Mouse (Mus musculus) MEL (cell line): Measurements from ENCODE around the gene Exoc5. TPM values are rescaled to one million over a fixed set of nuclear protein-coding genes. Genes with fewer than 3 reads are reported as not detected.
A peak's percentile ranks its signal among the peaks of the same experiment; 100 is the strongest.

Source experiments
- DNase-seq: peaks from one replicate; pipeline ENCODE4 v3.0.0; 2011; ENCODE audit warnings: low read depth, low spot score
- H3K27ac ChIP-seq: 2 replicates; pipeline ENCODE4 v1.5.1; 2012; ENCODE audit warnings: low read depth, mild to moderate bottlenecking, control low read depth, low read length, moderate library complexity; ENCODE audit not compliant: control insufficient read depth
- H3K27me3 ChIP-seq, 2 experiments: fragments of 150-350 bp in 1 of 2; sonication (generic) in 1 of 2; 2 replicates each; pipeline ENCODE4 v1.6.1; 2012; ENCODE audit warnings: low read length in 2 of 2, mild to moderate bottlenecking in 2 of 2, improper control_type of control experiment in 1 of 2, moderate library complexity in 1 of 2; ENCODE audit not compliant: insufficient read depth in 2 of 2, control insufficient read depth in 1 of 2
- H3K36me3 ChIP-seq, 2 experiments: 2 replicates each; pipeline ENCODE4 v1.6.1; 2012 to 2014; ENCODE audit warnings: low read length in 2 of 2, improper control_type of control experiment in 1 of 2, inconsistent platforms in 1 of 2, mild to moderate bottlenecking in 1 of 2; ENCODE audit not compliant: insufficient read depth in 2 of 2, control insufficient read depth in 1 of 2
- H3K4me1 ChIP-seq, 2 experiments: fragments of 150-350 bp in 1 of 2; sonication (generic) in 1 of 2; 2 replicates each; pipeline ENCODE4 v1.6.1; 2012; ENCODE audit warnings: low read length in 2 of 2, improper control_type of control experiment in 1 of 2, mild to moderate bottlenecking in 1 of 2; ENCODE audit not compliant: insufficient read depth in 2 of 2, control insufficient read depth in 1 of 2
- H3K4me3 ChIP-seq, 2 experiments: fragments of 150-350 bp in 1 of 2; sonication (generic) in 1 of 2; 2 replicates each; pipeline ENCODE4 v1.5.1; 2012; ENCODE audit warnings: low read depth in 2 of 2, low read length in 2 of 2, mild to moderate bottlenecking in 2 of 2, moderate library complexity in 2 of 2, control low read depth in 1 of 2, improper control_type of control experiment in 1 of 2; ENCODE audit not compliant: control insufficient read depth in 1 of 2, insufficient read depth in 1 of 2
- H3K79me2 ChIP-seq: 2 replicates; pipeline ENCODE4 v1.6.1; 2012; ENCODE audit warnings: mild to moderate bottlenecking, low read length, moderate library complexity; ENCODE audit not compliant: control insufficient read depth, poor library complexity, insufficient read depth
- H3K9ac ChIP-seq: 2 replicates; pipeline ENCODE4 v1.6.1; 2012; ENCODE audit warnings: low read depth, mild to moderate bottlenecking, control low read depth, low read length, moderate library complexity; ENCODE audit not compliant: control insufficient read depth, poor library complexity, severe bottlenecking
- H3K9me3 ChIP-seq: fragments of 150-350 bp; sonication (generic); replicated peaks from 2 replicates; pipeline ENCODE4 v1.6.1; 2012; ENCODE audit warnings: mild to moderate bottlenecking, low read length, improper control_type of control experiment, moderate library complexity; ENCODE audit not compliant: insufficient read depth
- CHD2 ChIP-seq: IDR thresholded peaks from 2 replicates; pipeline ENCODE4 v1.6.1; 2011; ENCODE audit warnings: low read length, improper control_type of control experiment
- CTCF ChIP-seq, 3 experiments: IDR thresholded peaks in 2 of 3; conservative IDR thresholded peaks in 1 of 3; 2 replicates each; pipeline ENCODE4 v1.5.1; 2011 to 2012; ENCODE audit warnings: low read length in 3 of 3, low read depth in 2 of 3, mild to moderate bottlenecking in 2 of 3, improper control_type of control experiment in 1 of 3, inconsistent platforms in 1 of 3, mixed read lengths in 1 of 3, moderate library complexity in 1 of 3; ENCODE audit not compliant: control insufficient read depth in 1 of 3, insufficient read depth in 1 of 3, poor library complexity in 1 of 3, severe bottlenecking in 1 of 3
- GATA1 ChIP-seq: IDR thresholded peaks from 2 replicates; pipeline ENCODE4 v1.6.1; 2011; ENCODE audit warnings: low read depth, low read length, improper control_type of control experiment
- JUND ChIP-seq: IDR thresholded peaks from 2 replicates; pipeline ENCODE4 v1.6.1; 2011; ENCODE audit warnings: low read depth, mild to moderate bottlenecking, improper control_type of control experiment, low read length
- MAX ChIP-seq: IDR thresholded peaks from 2 replicates; pipeline ENCODE4 v1.6.1; 2011; ENCODE audit warnings: low read length, improper control_type of control experiment
- MAZ ChIP-seq: IDR thresholded peaks from 2 replicates; pipeline ENCODE4 v1.6.1; 2012; ENCODE audit warnings: low read depth, mild to moderate bottlenecking, inconsistent platforms, low read length, improper control_type of control experiment
- MXI1 ChIP-seq: IDR thresholded peaks from 2 replicates; pipeline ENCODE4 v1.6.1; 2011; ENCODE audit warnings: mild to moderate bottlenecking, low read depth, low read length, improper control_type of control experiment
- MYB ChIP-seq: IDR thresholded peaks from 2 replicates; pipeline ENCODE4 v1.6.1; 2011; ENCODE audit warnings: mild to moderate bottlenecking, low read depth, low read length, improper control_type of control experiment
- MYC ChIP-seq: IDR thresholded peaks from 2 replicates; pipeline ENCODE4 v1.6.1; 2011; ENCODE audit warnings: low read depth, mild to moderate bottlenecking, low read length, improper control_type of control experiment, moderate library complexity
- POLR2AphosphoS2 ChIP-seq: IDR thresholded peaks from 2 replicates; pipeline ENCODE4 v1.6.1; 2011; ENCODE audit warnings: low read length, improper control_type of control experiment
- POLR2AphosphoS5 ChIP-seq: IDR thresholded peaks from 2 replicates; pipeline ENCODE4 v1.6.1; 2012; ENCODE audit warnings: low read depth, borderline replicate concordance, mild to moderate bottlenecking, inconsistent platforms, low read length, moderate library complexity, mixed read lengths
- RCOR1 ChIP-seq: IDR thresholded peaks from 2 replicates; pipeline ENCODE4 v1.6.1; 2012; ENCODE audit warnings: low read depth, mild to moderate bottlenecking, inconsistent platforms, low read length, improper control_type of control experiment
- SIN3A ChIP-seq: IDR thresholded peaks from 2 replicates; pipeline ENCODE4 v1.6.1; 2012; ENCODE audit warnings: low read length, improper control_type of control experiment, inconsistent platforms
- TAL1 ChIP-seq: IDR thresholded peaks from 2 replicates; pipeline ENCODE4 v1.6.1; 2012; ENCODE audit warnings: mild to moderate bottlenecking, inconsistent platforms, low read length, moderate library complexity, mixed read lengths
- TBP ChIP-seq: IDR thresholded peaks from 2 replicates; pipeline ENCODE4 v1.8.0; 2011; ENCODE audit warnings: low read depth, low read length, improper control_type of control experiment
- ZKSCAN1 ChIP-seq: IDR thresholded peaks from 2 replicates; pipeline ENCODE4 v1.6.1; 2012; ENCODE audit warnings: low read depth, mild to moderate bottlenecking, inconsistent platforms, low read length, improper control_type of control experiment, moderate library complexity
- ZMIZ1 ChIP-seq: IDR thresholded peaks from 2 replicates; pipeline ENCODE4 v1.6.1; 2012; ENCODE audit warnings: low read depth, mild to moderate bottlenecking, inconsistent platforms, low read length, improper control_type of control experiment, moderate library complexity
- ZNF384 ChIP-seq: IDR thresholded peaks from 2 replicates; pipeline ENCODE4 v1.6.1; 2012; ENCODE audit warnings: low read depth, mild to moderate bottlenecking, inconsistent platforms, low read length, improper control_type of control experiment
- polyA plus RNA-seq, 2 experiments: library from polyadenylated mRNA; stranded (reverse) in 1 of 2; unstranded in 1 of 2; fragments of >175 nt in 1 of 2; fragments of >200 nt in 1 of 2; gene quantifications; 2 replicates each; pipeline versions ENCODE4 v1.2.1 to v1.2.4; 2012; ENCODE audit warnings: low replicate concordance in 2 of 2, low read depth in 1 of 2; ENCODE audit not compliant: insufficient read length in 2 of 2, insufficient read depth in 1 of 2, missing spikeins in 1 of 2
- total RNA-seq: library from RNA; depleted of rRNA; stranded (reverse); fragments of 300-350 nt; gene quantifications from 2 replicates; pipeline ENCODE4 v1.2.3, GENCODE M21; 2012

Gene Exoc5
- total and polyA plus RNA-seq, 3 experiments = 23.0 to 56.4 (median 34.9) TPM

GRCm38 (mm10) chr14:49072837-49073236, 6.4 kb upstream of the Exoc5 start:
- TF ChIP-seq ZMIZ1 = no peak
- no peak for TF ChIP-seq GATA1
- TF ChIP-seq TAL1 = no peak
- TF ChIP-seq MAX = no peak
- no peak for TF ChIP-seq POLR2AphosphoS2
- TF ChIP-seq RCOR1 = no peak
- no peak for TF ChIP-seq MYB
- no peak for TF ChIP-seq ZKSCAN1
- no peak for TF ChIP-seq MAZ
- no peak for TF ChIP-seq ZNF384
- TF ChIP-seq CHD2 = no peak
- TF ChIP-seq CTCF (IDR thresholded peaks at IDR 0.05 in 2 of 3, conservative IDR thresholded peaks at IDR 0.05 in 1 of 3; ENCODE audit: control insufficient read depth in 1 of 3, insufficient read depth in 1 of 3, low read depth in 2 of 3, low read length in 3 of 3, poor library complexity in 1 of 3, severe bottlenecking in 1 of 3) = no peak
- TF ChIP-seq TBP = no peak
- no peak for TF ChIP-seq MYC
- TF ChIP-seq JUND = no peak
- no peak for TF ChIP-seq POLR2AphosphoS5
- Histone ChIP-seq H3K4me1 (peaks cover 0 to 11% of the 10 kb centered on the region in 2 experiments; a peak in 3 of 4 replicates), H3K79me2 (peaks cover 10% of the 10 kb centered on the region), H3K9me3 (no peaks in the 10 kb centered on the region), H3K27ac (no peak overlapping the region), H3K27me3 (no peaks in the 10 kb centered on the region), H3K9ac (no peak overlapping the region), H3K36me3 (peaks cover 0 to 17% of the 10 kb centered on the region in 2 experiments), H3K4me3 (no peak overlapping the region)
- no peak for DNase-seq

- peaks cover 9 to 14% of the 10 kb centered on the region in 2 experiments for H3K4me1 ChIP-seq
- peak within 1 kb of the TSS; percentile 90 to 99 for H3K4me3 ChIP-seq
- no peaks in the 10 kb centered on the region for H3K9me3 ChIP-seq
- H3K79me2 ChIP-seq = peaks cover 44% of the 10 kb centered on the region
- peak; percentile 74 for DNase-seq
- H3K27me3 ChIP-seq = no peaks in the 10 kb centered on the region
- peaks cover 0 to 40% of the 10 kb centered on the region in 2 experiments; a peak in 2 of 4 replicates for H3K36me3 ChIP-seq
- peak within 1 kb of the TSS; percentile 96 for H3K27ac ChIP-seq
- H3K9ac ChIP-seq = peak within 1 kb of the TSS; percentile 95
- peak; percentile 66 for TF ChIP-seq MXI1
- TF ChIP-seq ZMIZ1 = no peak
- peak; percentile 66; the same call in 1 of the 2 replicates for TF ChIP-seq SIN3A
- TF ChIP-seq POLR2AphosphoS2 = no peak
- TF ChIP-seq MYB = no peak
- TF ChIP-seq ZNF384 = peak; percentile 23; the same call in 1 of the 2 replicates
- TF ChIP-seq, all 39 proteins: peak for 3
These were observed 752 bp downstream of the Exoc5 start, which contains the start of gene Ap5m1 for GRCm38 (mm10) chr14:49065529-49066273. Ap5m1 (plus strand) TSS chr14:49066097.
